ENCODE assay signal across 25 mouse cellular contexts in genomic region chr15:79548226-79548625, GRCm38 (mm10). TPM values are rescaled to one million over a fixed set of nuclear protein-coding genes. Genes with fewer than 3 reads are reported as not detected.
"Had no signal": no experiment of that assay in that cellular context is flagged by ENCODE, and none has a peak within 500 bp of the region (broad histone marks: within the 10 kb centered on the region; RNA-seq: fewer than 3 reads in every experiment).

No protein-coding gene starts in this region.

- H3K9ac ChIP-seq: neural tube, embryonic 12.5 days; neural tube, embryonic 13.5 days; neural tube, embryonic 15.5 days; stomach, embryonic 15.5 days had no signal

- H3K27ac ChIP-seq: neural tube, embryonic 12.5 days; stomach, embryonic 15.5 days; stomach, postnatal 0 days had no signal

- H3K27me3 ChIP-seq: neural tube, embryonic 12.5 days; neural tube, embryonic 15.5 days; stomach, embryonic 15.5 days had no signal

- H3K9me3 ChIP-seq: neural tube, embryonic 12.5 days; neural tube, embryonic 13.5 days; neural tube, embryonic 15.5 days; stomach, embryonic 15.5 days had no signal

- H3K4me3 ChIP-seq: neural tube, embryonic 12.5 days; neural tube, embryonic 13.5 days; neural tube, embryonic 15.5 days; stomach, embryonic 15.5 days had no signal

- H3K4me2 ChIP-seq: neural tube, embryonic 12.5 days; stomach, embryonic 15.5 days had no signal

- DNase-seq: retina, postnatal 1 day; right cerebral cortex, adult 18-20 months; right cerebral cortex, postnatal 14 days; right cerebral cortex, postnatal 25 days; right cerebral cortex, postnatal 4 days; spleen, adult 18-20 months; thymus, adult 18-20 months; thymus, adult 2 months; thymus, postnatal 14 days; thymus, postnatal 25 days; thymus, postnatal 36 days; thymus, postnatal 4 days had no signal

RNA-seq across cellular contexts. Expression of gene Kdelr3, which starts 32.0 kb away (rescaled TPM):
- total RNA-seq: neutrophil, adult 5-6 weeks had no signal

RNA-seq across cellular contexts. Expression of gene Kcnj4, which starts 43.2 kb away (rescaled TPM):
- total RNA-seq: neutrophil, adult 5-6 weeks had no signal
- polyA plus RNA-seq: neural tube, embryonic 11.5 days; neural tube, embryonic 12.5 days; neural tube, embryonic 13.5 days; neural tube, embryonic 14.5 days; neural tube, embryonic 15.5 days; small intestine, adult 2 months; spleen, adult 2 months; stomach, embryonic 14.5 days; stomach, embryonic 15.5 days; stomach, embryonic 16.5 days; stomach, postnatal 0 days; thymus, adult 2 months; thymus, postnatal 0 days had no signal

RNA-seq across cellular contexts. Expression of gene Dmc1, which starts 56.7 kb away (rescaled TPM):
- total RNA-seq: neutrophil, adult 5-6 weeks had no signal
